Mouse (Mus musculus): ENCODE data around the gene Scrn2.

The Scrn2 gene

GRCm38 (mm10) chr11:97029686-97030417, at the start of gene Scrn2:
Gene Scrn2 (plus strand): TSS chr11:97029938.
- DNase-seq: peak; percentile 90

- no peak for DNase-seq
Measured at GRCm38 (mm10) chr11:96980021-96980420, 49.7 kb upstream of the Scrn2 start.

DNA sequence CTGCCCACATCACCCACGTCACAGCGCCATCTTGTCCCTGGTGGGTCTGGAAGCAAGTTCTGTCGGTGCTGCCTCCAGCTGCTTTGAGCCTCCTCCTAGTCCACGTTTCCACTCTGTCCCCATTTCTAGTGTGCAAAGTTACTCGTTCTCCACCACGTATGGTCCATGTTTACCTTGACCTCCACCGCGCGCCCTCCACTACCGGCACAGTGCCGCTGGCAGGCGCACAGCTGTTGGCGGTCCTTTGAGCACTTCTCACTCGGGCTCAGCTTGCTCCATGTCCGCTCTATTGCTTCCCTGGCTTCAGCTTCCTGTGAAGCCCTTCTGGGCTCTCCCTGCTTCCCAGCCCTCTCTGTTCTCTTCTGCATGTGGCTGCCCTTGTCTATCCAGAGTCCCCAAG, 48.3 kb upstream of the Scrn2 start:
- DNase-seq: no peak

GRCm38 (mm10) chr11:96982355-96982754, 47.4 kb upstream of the Scrn2 start:
- peak; percentile 90 for DNase-seq

GRCm38 (mm10) chr11:96982859-96983258, 46.9 kb upstream of the Scrn2 start, which contains the start of gene Sp2:
Gene Sp2 (minus strand): TSS chr11:96982959.
- DNase-seq: no peak

GRCm38 (mm10) chr11:96984903-96985302, 44.8 kb upstream of the Scrn2 start:
- no peak for DNase-seq

GRCm38 (mm10) chr11:96986463-96986862, 43.3 kb upstream of the Scrn2 start:
- no peak for DNase-seq

DNA sequence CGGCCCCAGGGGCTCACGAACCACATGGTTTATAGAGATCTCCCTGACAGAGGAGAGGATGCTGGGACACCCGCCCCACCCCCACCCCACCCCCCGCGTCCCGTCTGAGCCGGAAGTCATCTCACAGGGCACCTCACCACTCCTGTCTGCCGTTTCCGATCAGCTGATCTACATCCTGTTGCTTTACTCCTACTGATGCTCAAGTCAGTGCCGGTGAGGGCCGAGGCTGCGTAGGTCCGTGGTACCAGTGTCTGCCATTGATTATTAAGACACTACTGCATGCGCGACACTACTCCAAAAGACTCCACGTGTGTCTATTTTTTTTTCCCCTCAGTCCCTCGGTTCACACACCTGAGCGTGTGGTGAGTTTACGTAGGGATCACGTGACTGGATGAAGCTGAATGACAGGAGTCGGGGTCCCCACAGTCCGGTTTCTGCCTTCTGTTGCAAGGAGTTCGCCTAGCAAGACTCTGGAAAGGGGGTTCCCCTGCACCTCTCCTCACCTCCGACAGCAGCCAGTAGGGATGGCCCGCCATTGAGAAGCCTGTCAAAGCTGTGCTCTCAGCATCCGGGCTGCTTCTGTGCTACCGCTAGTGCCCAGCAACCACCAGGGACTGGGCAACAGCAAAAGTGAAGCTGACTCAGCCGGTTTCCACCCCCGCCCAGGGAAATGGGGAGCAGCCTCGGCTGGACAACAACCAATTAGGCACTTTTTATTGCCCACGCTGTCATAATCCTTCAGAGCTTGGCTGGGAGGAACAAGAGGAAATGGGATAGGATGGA, 41.7 kb upstream of the Scrn2 start:
- peak; percentile 49 for DNase-seq

DNA sequence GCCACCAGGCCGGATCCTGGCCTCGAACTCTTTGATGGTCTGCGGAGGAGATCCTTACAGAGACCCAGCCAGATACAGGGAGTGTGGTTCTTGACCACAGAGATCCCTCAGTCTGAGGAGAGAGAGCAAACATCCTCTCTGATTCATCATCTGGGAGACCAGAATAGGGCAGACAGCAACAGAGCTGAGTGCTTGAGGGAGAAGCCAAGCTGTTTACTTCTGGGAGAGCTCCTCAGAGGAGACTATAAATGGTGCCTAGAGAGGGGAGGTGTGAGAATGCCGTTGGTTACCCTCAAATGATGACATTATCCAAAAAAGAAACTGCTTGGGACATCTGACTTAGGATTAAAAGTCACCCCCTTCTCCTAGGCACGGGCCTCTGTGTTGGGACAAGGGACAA, 38.2 kb upstream of the Scrn2 start:
- no peak for DNase-seq

GRCm38 (mm10) chr11:96992722-96993311, 36.9 kb upstream of the Scrn2 start:
- peak; percentile 63 for DNase-seq

GRCm38 (mm10) chr11:96995031-96995430, 34.7 kb upstream of the Scrn2 start:
- DNase-seq: no peak

GRCm38 (mm10) chr11:96995836-96996772, 33.6 kb upstream of the Scrn2 start:
- DNase-seq: no peak

DNA sequence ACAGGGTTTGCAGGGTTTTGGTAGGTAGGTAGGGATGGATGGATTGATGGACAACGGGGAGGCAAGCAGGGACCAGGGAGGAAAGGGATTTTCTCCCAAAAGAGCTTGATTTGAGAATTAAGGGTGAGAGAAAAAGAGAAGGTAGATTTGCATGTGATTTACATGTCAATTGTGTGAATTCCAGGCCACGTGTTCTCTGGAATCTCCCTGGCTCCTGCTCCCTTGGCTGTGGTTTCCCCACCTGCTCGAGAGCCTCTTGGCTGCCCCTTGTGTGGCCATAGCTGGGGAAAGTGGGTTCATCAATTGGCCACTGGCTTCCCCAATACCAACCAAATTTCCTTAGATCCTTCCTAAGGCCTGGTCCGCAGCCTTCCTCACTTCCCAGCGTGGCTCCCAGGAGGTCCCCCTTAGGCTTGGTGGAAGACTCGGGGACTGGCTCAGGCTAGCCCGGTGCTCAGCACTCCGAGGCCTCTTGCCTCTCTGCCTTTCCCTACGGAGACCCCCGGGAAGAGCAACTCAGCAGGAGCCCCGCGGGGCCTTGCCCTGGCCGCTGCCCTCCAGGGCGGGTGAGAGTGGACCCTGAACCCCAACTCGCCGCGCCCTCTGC, 32.9 kb upstream of the Scrn2 start:
- DNase-seq: peak; percentile 37

- peak; percentile 69 for DNase-seq
Measured at GRCm38 (mm10) chr11:96997380-96997956, 32.3 kb upstream of the Scrn2 start.

DNA sequence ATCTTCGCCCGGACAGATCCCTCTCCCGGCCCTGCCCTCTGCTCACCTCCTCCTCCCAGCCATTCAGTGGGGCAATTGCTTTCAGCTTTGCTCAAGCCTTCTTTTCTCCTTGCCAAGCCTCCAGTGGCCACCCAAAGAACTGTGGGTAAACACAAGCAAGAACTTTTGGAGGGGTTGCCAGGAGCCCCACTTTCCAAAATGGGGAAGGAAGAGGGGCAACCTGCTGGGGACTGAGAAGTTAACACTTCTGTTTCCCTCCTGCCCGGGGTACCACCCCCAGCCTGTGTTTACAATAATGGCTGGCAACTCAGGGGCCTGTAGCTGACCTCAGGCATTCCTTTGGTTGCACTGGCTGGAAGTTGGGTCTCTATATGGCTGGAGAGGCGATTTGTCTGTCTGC, 26.6 kb upstream of the Scrn2 start:
- no peak for DNase-seq

DNA sequence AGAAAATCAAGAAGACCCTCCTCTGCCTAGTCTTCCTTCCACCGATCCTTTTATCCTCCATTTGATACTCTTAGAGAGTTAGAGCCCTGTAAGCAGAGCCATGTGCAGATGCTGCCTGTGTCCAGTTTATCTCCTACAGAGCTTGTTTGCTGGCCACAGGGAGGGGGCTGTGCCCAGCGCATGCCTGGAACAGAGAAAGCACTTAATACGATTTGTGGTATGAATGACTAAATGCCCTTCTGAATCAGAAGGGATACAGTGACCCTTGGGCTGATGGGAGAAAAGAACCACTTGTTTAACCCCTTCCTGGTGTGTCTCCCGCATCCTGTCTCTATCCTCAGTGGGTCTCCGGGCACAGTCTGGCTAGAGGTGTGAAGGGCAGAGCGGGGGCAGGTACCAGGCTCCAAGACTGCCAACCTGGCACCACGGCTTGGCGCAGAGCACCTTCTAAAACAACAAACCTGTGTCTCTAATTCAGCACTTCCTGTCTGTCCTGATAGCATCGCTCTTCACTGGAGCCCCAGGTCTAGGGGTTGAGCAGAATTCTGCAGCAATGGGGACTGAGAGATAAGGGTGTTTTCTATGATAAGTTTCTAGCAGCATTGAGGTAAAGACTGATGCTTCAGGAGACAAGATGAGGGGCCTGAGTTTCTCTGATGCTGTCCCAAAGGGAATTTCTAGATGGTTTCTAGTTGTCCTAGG, 22.5 kb upstream of the Scrn2 start:
- DNase-seq: no peak

- DNase-seq: no peak
Measured at GRCm38 (mm10) chr11:97009198-97009790, 20.4 kb upstream of the Scrn2 start.

DNA sequence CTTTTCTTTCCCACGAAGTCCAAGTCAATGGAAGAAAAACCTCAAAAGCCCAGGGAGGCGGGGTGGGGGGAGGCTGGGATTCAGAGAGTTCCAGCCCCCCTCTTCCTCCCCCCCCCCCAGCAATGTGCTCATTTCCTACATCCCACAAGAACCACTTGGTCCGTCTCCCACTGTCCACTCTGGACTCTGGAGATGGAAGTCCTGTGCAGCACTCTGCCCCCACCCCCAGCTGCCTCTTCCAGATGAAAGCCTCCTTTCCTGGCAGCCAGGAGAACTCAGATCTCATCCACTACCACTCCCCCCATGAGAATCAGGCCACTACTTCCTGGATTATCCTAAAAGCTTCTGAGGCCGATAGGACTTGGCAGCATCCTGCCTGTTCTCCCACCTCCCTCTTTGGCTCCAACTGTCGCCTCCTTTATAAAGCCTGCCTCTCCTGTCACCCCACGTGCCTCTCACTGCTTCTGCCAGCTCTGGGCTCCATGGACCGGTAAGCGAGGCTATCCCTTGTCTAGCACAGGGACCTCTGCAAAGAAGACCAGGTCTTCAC, 16.5 kb upstream of the Scrn2 start, which contains the start of gene Sp6:
TSS of gene Sp6 (plus strand) at position 274 of the 550 bp plus-strand sequence.
- DNase-seq: no peak

DNA sequence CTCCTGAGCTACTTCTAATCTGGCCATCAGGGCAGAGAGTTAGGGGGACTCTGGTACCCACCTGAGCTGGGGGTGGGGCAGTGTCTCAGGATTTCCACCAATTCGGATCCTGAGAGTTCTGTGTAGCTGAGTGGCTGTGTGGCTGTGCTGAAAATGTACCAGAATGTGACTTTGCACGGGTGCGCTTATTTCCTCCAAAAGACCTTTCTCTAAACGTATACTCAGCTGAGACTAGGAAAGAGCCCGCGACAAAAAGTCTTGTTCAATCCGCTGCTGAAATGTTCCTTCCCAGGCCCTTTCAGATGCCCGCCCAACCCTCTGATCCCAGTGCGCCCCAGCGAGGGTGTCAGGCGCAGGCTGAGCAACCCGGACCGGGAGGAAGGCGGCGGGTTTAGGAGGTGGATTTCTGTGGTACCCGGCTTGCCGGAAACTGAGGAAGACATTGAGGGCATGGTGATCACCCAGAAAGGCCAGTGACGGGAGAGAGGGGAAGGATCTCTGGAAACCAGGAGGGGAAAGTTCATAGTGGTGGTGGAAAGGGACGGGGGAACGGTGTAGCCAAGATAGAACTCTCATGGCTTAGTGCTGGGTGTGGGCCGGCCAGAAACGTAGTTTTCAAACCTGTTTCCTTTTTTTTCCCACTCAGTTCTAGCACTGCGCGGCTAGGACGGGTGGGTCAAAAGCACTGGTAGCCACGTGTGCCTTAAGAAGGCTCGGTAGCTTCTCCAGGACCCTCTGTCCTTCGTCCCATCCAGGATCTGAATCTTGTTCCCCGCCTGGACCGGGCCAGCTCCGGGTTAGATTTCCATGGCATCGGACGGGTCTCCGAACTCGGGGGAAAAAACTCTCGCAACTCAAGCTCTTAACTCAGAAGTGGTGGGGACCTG, 11.8 kb upstream of the Scrn2 start:
- DNase-seq: peak; percentile 41
